Mouse (Mus musculus) embryonic fibroblast, embryonic 13.5 days (primary cell): ENCODE measurements around the gene Spata9. TPM values are rescaled to one million over a fixed set of nuclear protein-coding genes. Genes with fewer than 3 reads are reported as not detected.

Source experiments
- H3K27ac ChIP-seq: 2 replicates; pipeline ENCODE4 v1.5.1; 2012; ENCODE audit warnings: low read length, control low read depth, inconsistent platforms; ENCODE audit not compliant: insufficient read depth
- H3K4me1 ChIP-seq: 2 replicates; pipeline ENCODE4 v1.6.1; 2011; ENCODE audit warnings: low read length; ENCODE audit not compliant: control insufficient read depth, insufficient read depth
- H3K4me3 ChIP-seq: 2 replicates; pipeline ENCODE4 v1.5.1; 2011; ENCODE audit warnings: mild to moderate bottlenecking, control low read depth, low read length; ENCODE audit not compliant: insufficient read depth
- CTCF ChIP-seq: IDR thresholded peaks from 2 replicates; pipeline ENCODE4 v1.5.1; 2011; ENCODE audit warnings: mild to moderate bottlenecking, control low read depth, low read length, moderate library complexity, borderline replicate concordance; ENCODE audit not compliant: insufficient read depth
- POLR2A ChIP-seq: IDR thresholded peaks from 2 replicates; pipeline ENCODE4 v1.6.1; 2011; ENCODE audit warnings: low read depth, mild to moderate bottlenecking, control low read depth, low read length, moderate library complexity
- polyA plus RNA-seq: library from polyadenylated mRNA; stranded (reverse); fragments of >200 nt; gene quantifications from 2 replicates; pipeline ENCODE4 v1.2.4, GENCODE M21; 2011; ENCODE audit warnings: low read depth; ENCODE audit not compliant: missing spikeins, insufficient read length

Gene Spata9
- polyA plus RNA-seq, 1 experiment: 0.49 TPM

GRCm38 (mm10) chr13:75942731-75943130 is 24.2 kb upstream of the Spata9 start:
- TF ChIP-seq POLR2A: no peak
- TF ChIP-seq CTCF: no peak
- peak overlapping the region; percentile 93 for H3K27ac ChIP-seq

GRCm38 (mm10) chr13:75943189-75944043 is 23.5 kb upstream of the Spata9 start, which contains the start of gene Rhobtb3:
Gene Rhobtb3 (minus strand): TSS chr13:75943925.
- Histone ChIP-seq H3K4me1 (peaks cover 9% of the 10 kb centered on the region; the same call in 1 of the 2 replicates), H3K27ac (peak within 1 kb of the TSS; percentile 93), H3K4me3 (peak within 1 kb of the TSS; percentile 69)
- no peak for TF ChIP-seq CTCF
- peak; percentile 60 for TF ChIP-seq POLR2A

More at GRCm38 (mm10) chr13:75942731-75943130, 24.2 kb upstream of the Spata9 start:
- H3K4me3 ChIP-seq: peak overlapping the region; percentile 69
- H3K4me1 ChIP-seq: peaks cover 9% of the 10 kb centered on the region; the same call in 1 of the 2 replicates

GRCm38 (mm10) chr13:75944044-75944820 is 22.7 kb upstream of the Spata9 start:
- TF ChIP-seq CTCF (no peak), POLR2A (no peak)
- Histone ChIP-seq H3K4me3 (peak overlapping the region; percentile 69), H3K27ac (peak overlapping the region; percentile 93), H3K4me1 (peaks cover 9% of the 10 kb centered on the region; the same call in 1 of the 2 replicates)

GRCm38 (mm10) chr13:75950295-75950694 is 16.7 kb upstream of the Spata9 start:
- TF ChIP-seq CTCF (no peak), POLR2A (no peak)
- H3K27ac ChIP-seq: peak overlapping the region; percentile 71

GRCm38 (mm10) chr13:75955357-75955992 is 11.5 kb upstream of the Spata9 start:
- TF ChIP-seq CTCF (no peak), POLR2A (no peak)
- Histone ChIP-seq H3K27ac (no peak overlapping the region), H3K4me1 (peaks cover 2% of the 10 kb centered on the region), H3K4me3 (no peak overlapping the region)

More at GRCm38 (mm10) chr13:75950295-75950694, 16.7 kb upstream of the Spata9 start:
- no peak overlapping the region for H3K4me3 ChIP-seq
- peaks cover 5% of the 10 kb centered on the region for H3K4me1 ChIP-seq

GRCm38 (mm10) chr13:75974481-75974880 is 7.5 kb downstream of the Spata9 start:
- H3K4me1 ChIP-seq: no peaks in the 10 kb centered on the region
- no peak overlapping the region for H3K4me3 ChIP-seq
- TF ChIP-seq CTCF: no peak
- no peak for TF ChIP-seq POLR2A
- no peak overlapping the region for H3K27ac ChIP-seq

GRCm38 (mm10) chr13:75975629-75976028 is 8.7 kb downstream of the Spata9 start:
- Histone ChIP-seq H3K4me3 (no peak overlapping the region), H3K4me1 (no peaks in the 10 kb centered on the region), H3K27ac (no peak overlapping the region)
- TF ChIP-seq POLR2A (no peak), CTCF (no peak)

- no peak overlapping the region for H3K4me3 ChIP-seq
Observed at GRCm38 (mm10) chr13:75976218-75976617, 9.3 kb downstream of the Spata9 start.

GRCm38 (mm10) chr13:75976649-75977048 is 9.7 kb downstream of the Spata9 start:
- TF ChIP-seq CTCF (no peak), POLR2A (no peak)
- Histone ChIP-seq H3K4me3 (no peak overlapping the region), H3K27ac (no peak overlapping the region), H3K4me1 (no peaks in the 10 kb centered on the region)

More at GRCm38 (mm10) chr13:75976218-75976617, 9.3 kb downstream of the Spata9 start:
- no peak overlapping the region for H3K27ac ChIP-seq
- no peaks in the 10 kb centered on the region for H3K4me1 ChIP-seq
- TF ChIP-seq POLR2A: no peak
- TF ChIP-seq CTCF: no peak
